Mouse (Mus musculus): ENCODE measurements around the gene Ankrd39. TPM values are rescaled to one million over a fixed set of nuclear protein-coding genes. Genes with fewer than 3 reads are reported as not detected.

The Ankrd39 gene
- polyA plus RNA-seq, 1 experiment from 2014 or later: 14.0 TPM

GRCm38 (mm10) chr1:36574196-36574955 lies 27.1 kb upstream of the Ankrd39 start:
- no peaks in the 10 kb centered on the region for H3K27me3 ChIP-seq (ENCODE audit: control insufficient read depth, insufficient read depth, low read length)
- ATAC-seq (ENCODE audit: low FRiP score) (no peak), DNase-seq (ENCODE audit: low spot score, missing footprints) (no peak)
- no peak overlapping the region for H3K4me3 ChIP-seq (ENCODE audit: low read depth, low read length)
- H3K4me1 ChIP-seq (ENCODE audit: control insufficient read depth, insufficient read depth, low read length): no peaks in the 10 kb centered on the region
- H3K4me2 ChIP-seq: no peak overlapping the region
- no peaks in the 10 kb centered on the region for H3K9me3 ChIP-seq (ENCODE audit: control insufficient read depth, low read length)
- H3K27ac ChIP-seq (ENCODE audit: low read depth, low read length): no peak overlapping the region
- H3K36me3 ChIP-seq (ENCODE audit: control insufficient read depth, insufficient read depth, low read length): no peaks in the 10 kb centered on the region
- 79% methylated on average over 5 of the region's 5 CpGs for WGBS
- H3K9ac ChIP-seq (ENCODE audit: low read length): no peak overlapping the region

- Histone ChIP-seq H3K4me1 (ENCODE audit: control insufficient read depth, insufficient read depth, low read length) (no peaks in the 10 kb centered on the region), H3K4me2 (no peak overlapping the region), H3K9ac (ENCODE audit: low read length) (no peak overlapping the region), H3K9me3 (ENCODE audit: control insufficient read depth, low read length) (no peaks in the 10 kb centered on the region), H3K36me3 (ENCODE audit: control insufficient read depth, insufficient read depth, low read length) (no peaks in the 10 kb centered on the region), H3K4me3 (ENCODE audit: low read depth, low read length) (no peak overlapping the region), H3K27me3 (ENCODE audit: control insufficient read depth, insufficient read depth, low read length) (no peaks in the 10 kb centered on the region), H3K27ac (ENCODE audit: low read depth, low read length) (no peak overlapping the region)
- DNase-seq (ENCODE audit: low spot score, missing footprints) (no peak), ATAC-seq (ENCODE audit: low FRiP score) (no peak)
- 81% methylated on average over 8 of the region's 8 CpGs for WGBS
Observed at GRCm38 (mm10) chr1:36573524-36573923, 26.3 kb upstream of the Ankrd39 start.

- Histone ChIP-seq H3K4me1 (ENCODE audit: control insufficient read depth, insufficient read depth, low read length) (peaks cover 3% of the 10 kb centered on the region; the same call in 1 of the 2 replicates), H3K4me3 (ENCODE audit: low read depth, low read length) (no peak overlapping the region), H3K4me2 (no peak overlapping the region), H3K27me3 (ENCODE audit: control insufficient read depth, insufficient read depth, low read length) (no peaks in the 10 kb centered on the region), H3K9ac (ENCODE audit: low read length) (no peak overlapping the region), H3K27ac (ENCODE audit: low read depth, low read length) (no peak overlapping the region), H3K9me3 (ENCODE audit: control insufficient read depth, low read length) (no peaks in the 10 kb centered on the region), H3K36me3 (ENCODE audit: control insufficient read depth, insufficient read depth, low read length) (no peaks in the 10 kb centered on the region)
- DNase-seq (ENCODE audit: low spot score, missing footprints) (no peak), ATAC-seq (ENCODE audit: low FRiP score) (no peak)
- 64% methylated on average over 1 of the region's 1 CpGs for WGBS
Observed at GRCm38 (mm10) chr1:36572709-36573108, 25.5 kb upstream of the Ankrd39 start.

DNA sequence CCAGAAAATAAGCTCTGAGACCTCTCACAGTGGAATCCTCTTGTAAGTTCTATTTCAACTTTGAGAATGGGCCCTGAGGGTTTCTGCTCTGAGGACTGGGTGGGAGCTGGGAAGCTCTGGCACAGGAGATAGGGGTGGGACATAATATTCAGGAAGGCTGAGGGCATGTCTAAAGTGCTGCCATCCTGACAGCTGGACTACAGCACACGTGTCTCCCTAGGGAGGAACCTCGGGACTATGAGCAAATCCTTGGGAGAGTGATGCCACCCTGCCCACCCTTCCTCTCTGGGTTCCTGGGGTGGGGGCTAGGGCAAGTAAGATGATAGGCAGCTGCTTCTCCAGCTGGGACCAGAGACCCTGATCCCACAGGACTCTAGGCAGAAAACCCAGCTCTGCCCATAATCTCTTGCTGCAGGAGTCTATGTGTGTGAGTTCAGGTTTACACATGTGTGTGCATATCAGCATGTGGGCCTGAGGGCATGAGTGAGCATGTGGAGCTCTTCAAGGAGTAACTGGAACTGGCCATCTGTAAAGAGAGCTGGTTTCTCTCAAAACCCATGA lies 25.0 kb upstream of the Ankrd39 start:
- no peaks in the 10 kb centered on the region for H3K36me3 ChIP-seq (ENCODE audit: control insufficient read depth, insufficient read depth, low read length)
- no peak for ATAC-seq (ENCODE audit: low FRiP score)
- H3K9ac ChIP-seq (ENCODE audit: low read length): no peak overlapping the region
- peaks cover 3% of the 10 kb centered on the region; the same call in 1 of the 2 replicates for H3K4me1 ChIP-seq (ENCODE audit: control insufficient read depth, insufficient read depth, low read length)
- H3K9me3 ChIP-seq (ENCODE audit: control insufficient read depth, low read length): no peaks in the 10 kb centered on the region
- no peak overlapping the region for H3K27ac ChIP-seq (ENCODE audit: low read depth, low read length)
- 66% methylated on average over 2 of the region's 2 CpGs for WGBS
- no peak overlapping the region for H3K4me3 ChIP-seq (ENCODE audit: low read depth, low read length)
- H3K4me2 ChIP-seq: no peak overlapping the region
- no peak for DNase-seq (ENCODE audit: low spot score, missing footprints)
- no peaks in the 10 kb centered on the region for H3K27me3 ChIP-seq (ENCODE audit: control insufficient read depth, insufficient read depth, low read length)

- Histone ChIP-seq H3K4me2 (no peak overlapping the region), H3K36me3 (ENCODE audit: control insufficient read depth, insufficient read depth, low read length) (no peaks in the 10 kb centered on the region), H3K9me3 (ENCODE audit: control insufficient read depth, low read length) (no peaks in the 10 kb centered on the region), H3K27me3 (ENCODE audit: control insufficient read depth, insufficient read depth, low read length) (no peaks in the 10 kb centered on the region), H3K27ac (ENCODE audit: low read depth, low read length) (no peak overlapping the region), H3K9ac (ENCODE audit: low read length) (no peak overlapping the region), H3K4me1 (ENCODE audit: control insufficient read depth, insufficient read depth, low read length) (peaks cover 4% of the 10 kb centered on the region; the same call in 1 of the 2 replicates), H3K4me3 (ENCODE audit: low read depth, low read length) (no peak overlapping the region)
- DNase-seq (ENCODE audit: low spot score, missing footprints): no peak
- no peak for ATAC-seq (ENCODE audit: low FRiP score)
- WGBS: 57% methylated on average over 6 of the region's 6 CpGs
Observed at GRCm38 (mm10) chr1:36571627-36572026, 24.4 kb upstream of the Ankrd39 start.

- Histone ChIP-seq H3K36me3 (ENCODE audit: control insufficient read depth, insufficient read depth, low read length) (no peaks in the 10 kb centered on the region), H3K9ac (ENCODE audit: low read length) (no peak overlapping the region), H3K27ac (ENCODE audit: low read depth, low read length) (no peak overlapping the region), H3K4me3 (ENCODE audit: low read depth, low read length) (no peak overlapping the region), H3K4me2 (no peak overlapping the region), H3K4me1 (ENCODE audit: control insufficient read depth, insufficient read depth, low read length) (peaks cover 7% of the 10 kb centered on the region; the same call in 1 of the 2 replicates), H3K9me3 (ENCODE audit: control insufficient read depth, low read length) (no peaks in the 10 kb centered on the region), H3K27me3 (ENCODE audit: control insufficient read depth, insufficient read depth, low read length) (no peaks in the 10 kb centered on the region)
- 91% methylated on average over 5 of the region's 5 CpGs for WGBS
- no peak for ATAC-seq (ENCODE audit: low FRiP score)
- no peak for DNase-seq (ENCODE audit: low spot score, missing footprints)
Observed at GRCm38 (mm10) chr1:36570320-36570719, 23.1 kb upstream of the Ankrd39 start.

GRCm38 (mm10) chr1:36569694-36570276 lies 22.5 kb upstream of the Ankrd39 start:
- Histone ChIP-seq H3K4me2 (no peak overlapping the region), H3K27me3 (ENCODE audit: control insufficient read depth, insufficient read depth, low read length) (no peaks in the 10 kb centered on the region), H3K27ac (ENCODE audit: low read depth, low read length) (no peak overlapping the region), H3K9me3 (ENCODE audit: control insufficient read depth, low read length) (no peaks in the 10 kb centered on the region), H3K4me3 (ENCODE audit: low read depth, low read length) (no peak overlapping the region), H3K9ac (ENCODE audit: low read length) (no peak overlapping the region), H3K36me3 (ENCODE audit: control insufficient read depth, insufficient read depth, low read length) (no peaks in the 10 kb centered on the region), H3K4me1 (ENCODE audit: control insufficient read depth, insufficient read depth, low read length) (peaks cover 7% of the 10 kb centered on the region; the same call in 1 of the 2 replicates)
- ATAC-seq (ENCODE audit: low FRiP score) (no peak), DNase-seq (ENCODE audit: low spot score, missing footprints) (no peak)
- 62% methylated on average over 7 of the region's 7 CpGs for WGBS

- DNase-seq (ENCODE audit: low spot score, missing footprints) (no peak), ATAC-seq (ENCODE audit: low FRiP score) (no peak)
- peaks cover 7% of the 10 kb centered on the region; the same call in 1 of the 2 replicates for H3K4me1 ChIP-seq (ENCODE audit: control insufficient read depth, insufficient read depth, low read length)
- H3K4me2 ChIP-seq: no peak overlapping the region
- no peak overlapping the region for H3K4me3 ChIP-seq (ENCODE audit: low read depth, low read length)
- no peaks in the 10 kb centered on the region for H3K9me3 ChIP-seq (ENCODE audit: control insufficient read depth, low read length)
- 74% methylated on average over 4 of the region's 4 CpGs for WGBS
- H3K27ac ChIP-seq (ENCODE audit: low read depth, low read length): no peak overlapping the region
- no peak overlapping the region for H3K9ac ChIP-seq (ENCODE audit: low read length)
- H3K27me3 ChIP-seq (ENCODE audit: control insufficient read depth, insufficient read depth, low read length): no peaks in the 10 kb centered on the region
- no peaks in the 10 kb centered on the region for H3K36me3 ChIP-seq (ENCODE audit: control insufficient read depth, insufficient read depth, low read length)
Observed at GRCm38 (mm10) chr1:36568776-36569175, 21.5 kb upstream of the Ankrd39 start.
